Mouse (Mus musculus): ENCODE results near the gene Lrp1.

Lrp1 gene

DNA sequence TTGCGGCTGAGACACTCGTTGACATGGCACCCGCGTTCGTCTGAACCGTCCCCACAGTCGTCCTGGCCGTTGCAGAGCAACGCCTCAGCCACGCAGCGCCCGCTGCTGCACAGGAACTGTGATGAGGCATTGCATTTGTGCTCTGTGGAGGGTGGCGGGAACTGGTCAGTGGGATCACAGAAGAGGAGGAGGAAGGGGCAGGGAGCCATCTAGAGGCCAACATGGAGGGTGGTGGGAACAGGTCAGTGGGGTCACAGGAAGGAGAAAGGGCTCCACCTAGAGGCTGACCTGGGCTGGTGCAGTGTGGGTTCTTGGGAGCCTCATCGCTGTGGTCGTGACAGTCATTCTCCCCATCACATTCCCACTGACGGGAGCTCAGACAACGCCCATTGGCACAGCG, 65.2 kb downstream of the Lrp1 start:
- DNase-seq (ENCODE audit: low spot score): no peak

DNA sequence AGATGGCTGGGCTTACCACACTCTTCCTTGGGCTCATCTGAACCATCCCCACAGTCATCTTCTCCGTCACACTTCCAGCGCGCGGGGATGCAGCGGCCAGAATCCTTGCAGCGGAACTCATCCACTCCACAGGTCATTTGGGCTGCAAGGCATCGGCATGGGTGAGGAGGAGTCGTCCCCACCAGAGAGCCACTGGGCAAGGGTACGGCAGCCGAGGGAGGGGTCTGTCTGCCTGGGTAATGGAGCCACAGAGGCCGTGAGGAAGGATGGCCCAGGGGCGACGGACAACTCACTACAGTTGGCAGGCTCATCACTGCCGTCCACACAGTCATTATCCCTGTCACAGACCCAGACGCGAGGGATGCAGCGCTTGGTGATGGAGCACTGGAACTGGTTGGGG, 71.1 kb downstream of the Lrp1 start:
- no peak for DNase-seq (ENCODE audit: low spot score)

DNA sequence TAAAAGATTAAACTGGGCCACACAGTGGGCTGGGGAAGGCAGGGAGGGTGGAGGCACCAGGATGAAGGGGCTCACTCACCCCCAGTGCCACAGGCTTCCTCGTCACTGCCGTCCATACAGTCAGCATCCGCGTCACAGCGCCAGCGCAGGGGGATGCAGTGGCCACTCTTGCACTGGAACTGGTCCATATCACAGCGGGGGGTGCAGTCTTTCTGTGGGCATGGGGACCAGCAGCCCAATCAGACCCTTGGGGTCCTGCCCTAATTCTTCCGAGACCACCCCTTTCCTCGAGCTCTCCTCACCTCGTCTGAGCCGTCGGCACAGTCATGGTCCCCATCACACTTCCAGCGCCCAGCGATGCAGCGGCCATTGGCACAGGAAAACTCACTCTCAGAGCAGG, 72.7 kb downstream of the Lrp1 start:
- no peak for DNase-seq (ENCODE audit: low spot score)

DNA sequence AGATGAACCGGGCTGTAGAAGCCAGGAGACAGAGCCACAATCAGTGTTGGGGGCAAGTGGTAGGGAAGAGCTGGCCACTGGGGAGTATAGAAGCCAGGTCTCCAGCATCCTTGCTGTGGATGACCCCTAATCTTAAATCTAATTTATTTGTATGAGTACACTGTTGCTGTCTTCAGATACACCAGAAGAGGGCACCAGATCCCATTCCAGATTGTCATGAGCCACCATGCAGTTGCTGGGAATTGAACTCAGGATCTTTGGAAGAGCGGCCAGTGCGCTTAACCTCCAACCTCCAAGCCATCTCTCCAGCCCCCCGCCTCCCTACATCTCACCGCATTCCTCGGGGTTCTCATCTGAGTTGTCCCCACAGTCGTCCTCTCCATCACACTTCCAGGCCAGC, 74.4 kb downstream of the Lrp1 start:
- no peak for DNase-seq (ENCODE audit: low spot score)

DNA sequence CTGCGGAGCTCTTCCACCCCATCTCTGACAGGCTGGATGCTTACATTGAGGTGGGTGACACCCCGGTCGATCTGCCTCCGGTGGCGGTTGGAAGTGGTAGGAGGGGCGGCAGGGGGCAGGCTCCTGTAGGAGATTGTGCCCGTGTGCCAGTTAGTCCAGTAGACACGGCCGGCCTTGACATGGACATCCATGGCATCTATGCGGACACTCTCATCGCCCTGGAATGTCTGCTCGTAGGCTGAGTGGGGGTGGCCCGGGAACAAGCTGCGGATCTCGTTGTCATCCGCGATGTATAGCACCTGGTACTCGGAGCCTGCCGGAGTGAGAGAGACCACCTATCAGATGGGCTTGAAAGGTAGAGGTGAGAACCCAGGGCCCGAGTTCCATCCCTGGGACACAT, 76.6 kb downstream of the Lrp1 start:
- DNase-seq (ENCODE audit: low spot score): no peak

DNA sequence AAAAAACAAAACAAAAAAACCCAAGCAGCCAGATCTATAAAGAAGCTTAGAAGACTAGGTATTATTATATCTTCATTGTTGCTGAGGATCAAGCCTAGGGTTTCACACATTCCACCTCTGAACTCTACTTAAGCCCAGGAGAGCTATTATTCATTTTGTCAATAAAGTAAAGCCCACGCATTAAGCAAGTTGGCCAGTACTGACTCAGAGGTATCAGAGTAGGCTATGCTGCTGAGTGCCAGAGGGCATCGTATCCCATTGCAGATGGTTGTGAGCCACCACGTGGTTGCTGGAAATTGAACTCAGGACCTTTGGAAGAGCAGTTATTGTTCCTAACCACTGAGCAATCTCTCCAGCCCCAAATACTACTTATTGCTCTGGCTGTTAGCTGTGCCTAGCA, 77.0 kb downstream of the Lrp1 start:
- DNase-seq (ENCODE audit: low spot score): no peak

DNA sequence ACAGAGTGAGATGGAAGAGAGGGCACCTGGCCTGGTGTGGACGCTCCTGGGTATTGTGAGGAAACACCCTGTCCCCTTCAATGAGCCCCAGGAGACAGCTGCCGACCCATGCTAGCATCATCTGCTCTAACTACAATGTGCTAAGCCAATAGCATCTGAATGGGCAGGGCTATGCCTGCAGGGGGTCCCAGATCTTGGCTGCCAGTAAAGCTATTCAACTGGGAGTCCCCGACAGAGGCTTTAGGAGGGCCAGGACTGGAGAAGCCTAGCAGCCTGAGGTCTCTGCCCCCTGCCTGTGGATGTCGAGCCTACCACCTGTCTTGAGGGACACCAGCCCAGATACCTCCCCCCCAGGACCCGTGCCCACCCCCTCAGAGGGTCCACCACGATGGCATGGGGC, 78.2 kb downstream of the Lrp1 start:
- no peak for DNase-seq (ENCODE audit: low spot score)

DNA sequence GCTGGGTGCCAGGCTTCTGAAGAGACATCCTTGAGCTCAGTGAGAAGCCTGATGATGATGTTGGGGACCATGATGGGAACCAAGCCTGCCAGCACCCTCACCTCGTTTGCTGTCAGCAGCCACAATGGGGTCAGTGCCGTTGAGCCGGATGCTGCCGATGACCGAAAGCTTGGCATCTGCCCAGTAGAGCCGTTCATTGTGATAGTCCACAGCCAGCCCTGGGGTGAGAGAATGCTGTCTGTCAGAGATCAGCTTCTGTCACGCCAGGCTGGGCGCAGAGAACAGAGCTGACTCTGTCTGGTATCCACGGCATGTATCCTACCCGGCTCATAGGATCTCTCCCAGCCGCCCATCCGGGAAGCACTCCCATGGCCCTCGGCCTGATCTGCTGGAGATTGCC, 78.9 kb downstream of the Lrp1 start:
- DNase-seq (ENCODE audit: low spot score): no peak

DNA sequence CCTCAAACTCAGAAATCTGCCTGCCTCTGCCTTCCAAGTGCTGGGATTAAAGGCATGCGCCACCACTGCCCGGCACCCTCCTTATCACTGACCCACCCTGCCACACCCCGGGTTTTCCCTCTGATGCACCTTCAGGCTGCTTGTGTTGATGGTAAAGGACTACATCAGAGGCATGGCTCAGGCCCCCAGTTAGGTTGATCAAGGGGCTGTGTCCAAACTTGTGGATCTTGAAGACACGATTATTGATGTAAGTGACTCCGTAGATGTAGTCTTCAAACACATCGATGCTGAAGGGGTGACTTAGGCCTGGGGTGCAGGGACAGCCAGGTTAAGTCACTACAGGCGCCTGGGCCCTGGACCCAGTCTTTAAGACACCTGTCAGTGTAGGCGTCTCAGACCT, 79.4 kb downstream of the Lrp1 start:
- DNase-seq (ENCODE audit: low spot score): no peak

DNA sequence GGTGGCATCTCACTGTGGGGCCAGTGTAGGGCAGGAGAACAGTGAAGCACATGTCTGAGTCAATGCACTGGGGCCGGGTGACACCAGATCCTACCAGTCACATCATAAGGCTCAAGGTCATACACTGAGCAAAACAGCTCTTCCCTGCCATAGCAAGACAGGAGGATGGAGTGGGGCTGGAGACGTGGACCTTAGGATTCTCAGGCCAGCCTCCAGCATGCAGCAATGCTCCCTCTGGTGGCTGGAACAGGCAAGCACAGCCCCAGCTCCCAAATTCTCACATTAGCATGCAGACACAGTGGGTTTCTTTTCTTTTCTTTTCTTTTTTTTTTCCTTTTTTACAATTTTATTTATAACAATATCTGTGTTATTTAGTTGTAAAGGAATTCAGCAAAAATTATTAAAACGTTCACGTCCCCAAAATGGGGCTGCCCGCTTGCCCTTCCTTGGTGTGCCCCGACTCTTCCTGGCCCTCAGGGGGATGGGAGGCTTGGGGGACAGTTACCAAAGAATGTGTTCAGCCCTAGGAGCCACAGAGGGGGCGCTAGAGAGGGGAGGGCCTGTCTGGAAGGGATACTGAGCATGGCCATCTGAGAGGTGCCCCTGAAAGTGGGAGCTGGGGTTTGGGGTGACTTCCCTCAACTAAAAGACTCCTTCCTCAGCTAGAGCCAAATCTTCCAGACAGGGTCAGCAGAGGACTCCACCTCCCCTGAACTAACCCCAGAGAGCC, 82.9 kb downstream of the Lrp1 start:
- peak; percentile 51 for DNase-seq (ENCODE audit: low spot score)

DNA sequence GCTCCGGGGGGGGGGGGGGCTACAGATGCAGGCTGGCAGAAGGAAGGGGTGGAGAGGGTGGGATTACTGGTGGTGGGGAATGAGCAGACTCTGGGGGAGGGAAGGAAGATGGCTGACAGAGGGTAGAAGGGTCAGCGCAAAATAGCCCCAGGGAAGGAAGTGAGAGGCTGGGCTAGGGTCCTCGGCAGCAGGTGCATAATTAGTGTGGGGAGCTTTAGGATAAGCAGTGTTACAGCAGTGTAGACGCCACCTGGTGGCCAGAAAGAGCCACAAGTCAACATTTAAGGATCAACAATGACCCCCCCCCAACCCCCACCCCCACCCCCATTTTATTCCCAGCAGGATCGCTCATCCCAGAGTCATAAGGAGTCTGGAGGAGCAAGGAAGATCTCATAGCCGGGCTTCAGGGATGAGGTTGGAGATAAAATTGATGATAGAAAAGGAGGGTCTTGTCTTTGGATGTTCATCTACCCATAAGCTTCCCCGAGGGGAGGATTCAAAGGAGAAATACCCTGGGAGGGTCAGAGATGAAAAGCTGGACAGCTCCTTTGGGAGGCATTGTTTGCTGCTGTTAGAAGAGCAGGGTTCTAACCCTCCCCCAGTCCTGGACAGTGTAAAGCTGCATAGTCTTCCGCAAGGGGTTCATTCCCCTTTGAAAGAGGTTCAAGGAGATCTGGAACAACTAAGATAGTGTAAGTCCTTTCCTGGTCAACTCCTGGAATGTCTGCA, 84.2 kb downstream of the Lrp1 start:
- DNase-seq (ENCODE audit: low spot score): no peak

DNA sequence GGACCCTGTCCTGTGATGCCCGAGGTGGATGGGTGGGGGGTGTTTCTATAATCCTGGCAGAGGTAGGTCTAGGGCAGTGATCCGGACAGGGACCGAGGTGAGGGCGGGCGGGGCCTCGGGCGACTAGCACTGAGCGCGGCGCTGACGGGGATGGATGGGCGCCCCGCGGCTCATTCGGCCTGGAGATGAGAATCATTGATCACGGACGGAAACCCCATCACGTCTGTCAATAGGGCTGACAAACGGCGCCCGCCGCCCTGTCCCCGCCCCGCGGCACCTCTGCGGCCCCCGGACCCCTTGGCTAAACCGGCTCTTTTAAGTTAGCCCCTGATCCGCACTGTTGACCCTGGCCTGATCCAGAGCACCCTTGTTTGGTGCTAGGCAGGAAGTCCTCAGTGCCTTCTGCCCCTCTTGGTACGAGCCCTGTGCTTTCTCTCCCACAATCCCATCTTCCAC, 86.0 kb downstream of the Lrp1 start:
- DNase-seq (ENCODE audit: low spot score): no peak

DNA sequence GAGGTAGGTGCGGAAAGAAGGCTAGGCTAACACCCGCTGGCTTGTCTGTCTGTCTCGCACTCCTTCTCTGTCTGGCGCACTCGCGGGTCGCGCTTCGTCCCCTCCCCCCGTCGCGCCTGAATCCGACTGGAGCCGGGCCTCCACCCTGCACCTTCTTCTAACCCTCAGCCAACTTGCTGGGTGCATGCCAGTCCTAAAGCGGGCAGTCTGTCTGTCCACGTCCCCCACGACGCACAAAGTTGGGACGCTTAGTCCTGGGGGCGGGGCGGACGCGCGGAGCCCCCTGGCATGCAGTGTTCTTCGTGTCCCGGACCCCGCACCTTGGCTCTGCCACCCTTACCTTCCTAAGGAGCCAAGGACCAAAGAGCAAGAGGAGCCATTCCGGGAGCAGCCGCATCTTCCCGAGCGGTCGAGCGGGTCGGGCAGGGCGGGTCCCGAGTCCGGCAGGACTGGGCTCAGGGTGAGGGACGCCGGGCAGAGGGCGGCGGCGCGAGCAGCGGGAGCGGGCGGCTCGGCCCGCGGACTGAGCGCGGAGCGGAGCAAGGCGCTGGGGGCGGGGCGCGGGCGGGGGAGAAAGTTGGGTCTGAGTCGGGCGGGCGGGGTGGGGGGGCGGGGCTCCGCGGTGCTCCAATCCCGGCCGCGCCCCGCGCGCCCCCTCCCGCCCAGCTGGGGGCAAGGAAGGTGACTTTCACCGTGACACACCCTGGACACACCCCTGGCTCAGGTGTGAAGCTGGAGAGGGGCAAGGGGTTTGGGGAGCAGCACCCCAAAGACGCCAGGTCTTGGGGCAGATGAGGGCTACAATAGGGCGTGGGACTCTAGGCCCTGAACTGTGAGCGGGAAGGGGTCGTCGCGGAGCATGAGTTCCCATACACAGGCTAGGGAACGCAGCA, 86.7 kb downstream of the Lrp1 start, which contains the start of gene Nxph4:
Gene Nxph4, minus strand, starts transcription at position 524 of the 893 bp plus-strand sequence.
- no peak for DNase-seq (ENCODE audit: low spot score)

DNA sequence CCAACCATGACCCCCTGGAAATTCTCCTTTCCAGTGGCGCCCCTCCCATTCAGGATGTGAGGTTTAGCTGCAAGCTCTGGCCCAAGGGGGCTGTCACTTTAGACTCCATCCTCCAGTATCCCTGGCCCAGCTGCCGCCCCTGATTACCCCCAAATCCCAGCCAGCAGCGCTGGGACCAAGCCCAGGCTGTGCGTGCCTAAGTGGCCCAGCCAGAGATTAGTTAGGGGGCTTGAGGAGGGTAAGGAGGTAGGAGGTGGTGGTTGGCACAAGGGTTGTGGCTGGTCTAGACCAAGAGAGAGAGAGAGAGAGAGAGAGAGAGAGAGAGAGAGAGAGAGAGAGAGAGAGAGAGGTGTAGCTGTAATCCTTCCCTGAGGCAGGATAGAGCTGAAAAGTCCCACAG, 89.4 kb downstream of the Lrp1 start:
- DNase-seq (ENCODE audit: low spot score): no peak

DNA sequence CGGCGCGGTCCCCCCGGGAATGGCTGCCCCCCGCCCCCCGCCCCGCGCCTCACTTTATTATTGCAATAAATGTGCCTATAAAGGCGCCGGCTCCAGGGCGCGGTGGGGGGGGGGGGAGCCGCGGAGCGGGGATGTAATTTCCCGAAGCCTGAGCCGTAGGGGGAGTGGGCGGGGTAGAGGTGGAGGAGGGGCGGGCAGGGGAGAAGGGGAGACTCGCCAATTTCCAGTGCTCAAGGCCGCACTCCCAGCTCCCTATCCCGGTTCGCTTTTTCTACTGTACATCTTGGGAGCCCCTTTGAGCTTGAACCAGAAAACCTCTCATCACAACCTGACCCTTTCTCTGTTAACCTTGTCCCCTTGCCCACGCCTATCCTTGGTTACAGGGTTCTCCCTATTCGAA, 90.0 kb downstream of the Lrp1 start:
- no peak for DNase-seq (ENCODE audit: low spot score)

DNA sequence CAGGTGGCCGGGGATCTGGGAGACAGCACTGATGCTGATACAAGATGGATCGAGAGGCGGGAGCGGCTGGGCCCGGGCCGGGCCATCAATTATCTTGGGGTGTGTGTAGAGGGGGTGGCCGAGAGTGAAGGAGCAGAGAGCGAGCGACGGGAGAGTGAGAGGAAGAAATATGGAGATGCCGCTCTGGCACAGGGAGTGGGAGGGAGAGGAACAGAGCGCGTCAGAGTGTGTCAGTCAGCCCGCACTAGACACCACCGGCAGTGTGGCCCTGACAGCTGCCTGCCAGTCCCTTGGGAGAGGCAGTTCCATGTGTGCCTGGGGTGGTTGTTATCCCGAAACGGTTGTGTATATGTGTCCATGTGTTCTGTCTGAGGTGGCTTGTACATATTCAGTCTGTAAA, 93.5 kb downstream of the Lrp1 start:
- DNase-seq (ENCODE audit: low spot score): no peak

DNA sequence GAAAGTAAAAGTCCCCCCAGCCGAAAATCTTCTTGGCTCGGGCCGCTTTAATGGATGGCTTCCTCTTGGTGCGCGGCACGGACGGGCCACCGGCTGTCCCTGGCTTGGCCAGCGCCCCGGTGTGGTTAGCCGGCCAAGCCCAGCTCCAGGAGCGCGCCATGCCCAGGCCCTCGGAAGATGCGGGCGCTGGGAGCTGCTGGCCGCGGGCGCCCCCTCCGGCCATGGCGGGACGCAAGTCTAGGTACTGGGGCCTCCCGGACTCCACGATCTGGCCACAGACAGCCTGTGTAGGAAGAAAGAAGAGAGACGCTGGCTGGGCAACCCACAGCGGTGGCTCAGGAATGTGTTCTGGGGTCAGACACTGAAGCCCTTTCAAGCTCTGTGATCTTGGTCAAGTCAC, 94.3 kb downstream of the Lrp1 start:
- DNase-seq (ENCODE audit: low spot score): no peak

DNA sequence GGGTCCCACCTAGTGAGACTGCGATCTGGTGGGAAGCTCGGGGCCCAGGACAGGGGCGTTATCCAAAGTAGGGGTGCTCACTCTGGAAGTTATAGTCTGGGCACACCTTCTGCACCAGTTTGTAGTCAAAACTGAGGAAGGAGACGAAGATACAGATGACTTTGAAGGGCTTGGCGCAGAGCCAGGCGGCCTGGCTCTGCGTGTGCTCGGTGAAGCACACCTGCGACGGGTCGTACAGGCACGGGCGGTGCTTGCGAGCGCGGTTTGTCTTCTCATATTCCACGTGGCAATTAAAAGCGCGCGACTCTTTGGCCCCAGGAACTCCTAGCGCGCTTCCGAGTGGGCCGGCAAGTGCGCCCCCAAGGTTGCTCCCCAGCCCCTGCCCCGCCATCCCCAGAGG, 94.9 kb downstream of the Lrp1 start:
- no peak for DNase-seq (ENCODE audit: low spot score)

DNA sequence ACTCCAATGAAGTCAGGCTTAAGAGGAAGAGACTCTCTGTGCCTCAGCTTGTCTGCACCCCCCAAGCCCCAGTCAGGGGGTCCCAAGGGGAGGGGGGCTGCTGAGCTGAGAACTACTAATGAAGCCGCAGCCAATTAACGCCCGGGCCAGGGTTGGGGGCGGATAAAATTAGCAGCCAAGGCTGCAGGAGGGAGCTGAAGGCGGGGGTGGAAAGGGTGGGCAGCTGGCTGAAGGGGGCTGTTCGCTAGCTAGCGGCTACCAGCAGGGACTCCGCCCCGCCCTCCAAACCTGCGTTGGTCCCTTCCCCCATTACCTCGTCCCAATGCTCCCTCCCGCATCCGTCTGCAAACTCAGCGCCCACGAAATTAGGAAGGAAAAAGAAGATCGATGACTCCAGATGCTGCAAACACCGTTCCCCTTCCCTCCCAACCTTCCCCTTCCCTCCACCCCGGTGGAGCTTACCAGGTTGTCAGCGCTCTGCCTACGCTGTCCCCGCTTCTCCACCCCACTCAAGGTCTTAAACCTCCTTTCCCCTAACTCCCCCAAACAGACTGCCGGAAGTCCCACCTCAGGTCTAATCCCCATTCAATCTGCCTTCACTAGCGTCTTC, 96.2 kb downstream of the Lrp1 start:
- DNase-seq (ENCODE audit: low spot score): no peak

DNA sequence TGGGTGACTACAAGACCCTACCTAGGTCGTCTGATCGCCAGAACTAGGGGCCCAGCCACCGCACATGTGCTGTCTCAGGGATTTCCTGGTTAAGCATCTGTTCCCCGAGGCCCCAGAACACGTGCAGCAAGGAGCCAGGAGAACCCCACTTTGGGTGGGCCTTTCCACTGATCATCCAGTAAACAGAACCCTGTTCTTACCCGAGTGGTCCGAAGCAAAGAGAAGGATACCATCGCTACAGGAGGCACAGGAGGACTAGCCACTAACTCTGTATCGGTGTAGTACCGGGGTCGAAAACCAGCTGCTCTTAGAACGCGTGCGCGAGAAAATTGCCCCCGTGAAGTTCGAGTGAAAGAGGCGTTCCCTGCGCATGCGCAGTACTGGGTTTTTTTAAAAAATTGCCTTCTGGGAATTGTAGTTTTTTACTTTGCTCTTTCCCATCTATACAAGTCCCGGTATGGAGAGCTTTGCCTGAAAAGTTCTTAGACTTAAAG, 98.8 kb downstream of the Lrp1 start, which contains the start of gene Shmt2:
Gene Shmt2, minus strand, starts transcription at position 357 of the 494 bp plus-strand sequence.
- peak; percentile 74 for DNase-seq (ENCODE audit: low spot score)

DNA sequence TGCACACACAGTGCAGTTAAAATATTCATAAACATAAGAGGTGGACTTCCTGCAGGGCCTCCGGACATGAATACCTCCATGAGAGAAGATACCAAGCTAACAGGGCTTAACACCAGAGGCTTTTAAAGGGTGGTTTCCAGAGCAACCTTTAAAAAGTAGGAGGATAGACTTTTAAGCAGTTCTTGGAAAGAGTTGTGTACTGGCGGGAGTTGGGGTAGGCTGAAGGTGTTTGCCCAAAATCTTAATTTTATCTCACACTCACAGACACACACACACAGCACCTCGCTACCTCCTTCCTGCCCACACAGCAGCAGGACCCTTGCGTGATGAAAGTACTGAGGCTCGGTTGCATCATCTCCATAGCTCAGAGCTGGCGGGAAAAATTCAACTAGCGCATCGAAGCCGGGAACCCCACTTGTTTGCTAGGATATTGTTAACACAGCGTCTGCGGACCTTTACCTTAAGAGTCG, 99.3 kb downstream of the Lrp1 start:
- no peak for DNase-seq (ENCODE audit: low spot score)

Data from spleen, adult 12 weeks (tissue).